Mouse (Mus musculus) heart, adult 2 months (tissue): Measurements from ENCODE around the gene Snrnp35.

Source experiments
- CTCF ChIP-seq: fragments of 200-600 bp; IDR thresholded peaks from 2 replicates; pipeline ENCODE4 v1.8.1; 2022; ENCODE audit warnings: antibody characterized with exemption, mild to moderate bottlenecking, moderate library complexity
- EP300 ChIP-seq: fragments of 200-500 bp; IDR thresholded peaks from 2 replicates; pipeline ENCODE4 v1.6.1; 2011; ENCODE audit warnings: low read depth, low read length, control low read depth; ENCODE audit not compliant: insufficient read depth
- POLR2A ChIP-seq: fragments of 200-500 bp; IDR thresholded peaks from 2 replicates; pipeline ENCODE4 v1.6.1; 2011; ENCODE audit warnings: mild to moderate bottlenecking, low read depth, low read length, control low read depth; ENCODE audit not compliant: insufficient read depth

- TF ChIP-seq CTCF (no peak), POLR2A (no peak), EP300 (no peak)
These were observed 20.5 kb upstream of the Snrnp35 start for GRCm38 (mm10) chr5:124462297-124463025.
